Mouse (Mus musculus) embryo, embryonic 10.5 days (tissue): ENCODE measurements around the gene Ntm.

Source experiments
- DNase-seq: peaks from one replicate; pipeline ENCODE4 v3.0.0-alpha.2; 2015; ENCODE audit warnings: low spot score

Gene Ntm

GRCm38 (mm10) chr9:29657761-29658465 lies 305.0 kb downstream of the Ntm start:
- DNase-seq: no peak

DNA sequence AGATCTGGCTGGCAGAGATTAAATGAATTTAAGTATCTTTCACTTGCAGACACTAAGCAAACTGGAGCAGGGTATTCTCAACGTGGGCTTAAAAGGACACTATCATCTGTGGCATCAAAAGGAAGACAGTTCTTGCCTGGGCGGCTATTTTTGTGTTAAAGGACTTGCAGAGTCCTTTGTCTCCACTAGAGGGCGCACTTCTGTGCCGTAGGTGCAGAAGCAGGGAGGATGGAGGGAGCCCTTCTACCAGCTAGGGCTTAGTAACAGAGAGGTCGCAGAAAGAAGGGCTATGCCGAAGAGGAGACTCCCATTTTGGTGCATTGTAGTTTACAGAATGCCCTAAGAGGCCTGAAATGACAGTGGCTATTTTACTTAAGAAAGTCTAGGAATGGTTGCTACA lies 308.1 kb downstream of the Ntm start:
- DNase-seq: peak; percentile 69

GRCm38 (mm10) chr9:29653678-29654235 lies 309.2 kb downstream of the Ntm start:
- DNase-seq: no peak

GRCm38 (mm10) chr9:29652854-29653253 lies 310.1 kb downstream of the Ntm start:
- no peak for DNase-seq

DNA sequence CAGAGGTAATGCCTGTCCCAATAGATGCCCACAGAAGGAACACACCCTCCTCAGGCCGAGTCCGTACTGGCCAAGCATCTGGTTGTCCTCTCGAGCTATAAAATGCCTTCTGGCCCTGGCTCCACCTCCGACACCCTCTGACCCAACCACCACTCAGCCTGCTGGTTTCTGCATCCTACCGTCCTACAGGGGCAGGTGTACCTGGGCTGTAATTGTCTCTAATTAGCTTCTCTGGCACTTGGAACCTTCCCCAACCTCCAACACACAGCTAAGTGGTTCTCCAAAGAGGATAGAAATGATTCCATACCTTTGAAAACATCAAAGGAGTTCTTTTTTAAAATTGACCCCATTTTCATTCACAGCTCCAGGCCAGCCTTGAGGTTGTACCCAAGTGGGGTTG lies 311.1 kb downstream of the Ntm start:
- DNase-seq: no peak

DNA sequence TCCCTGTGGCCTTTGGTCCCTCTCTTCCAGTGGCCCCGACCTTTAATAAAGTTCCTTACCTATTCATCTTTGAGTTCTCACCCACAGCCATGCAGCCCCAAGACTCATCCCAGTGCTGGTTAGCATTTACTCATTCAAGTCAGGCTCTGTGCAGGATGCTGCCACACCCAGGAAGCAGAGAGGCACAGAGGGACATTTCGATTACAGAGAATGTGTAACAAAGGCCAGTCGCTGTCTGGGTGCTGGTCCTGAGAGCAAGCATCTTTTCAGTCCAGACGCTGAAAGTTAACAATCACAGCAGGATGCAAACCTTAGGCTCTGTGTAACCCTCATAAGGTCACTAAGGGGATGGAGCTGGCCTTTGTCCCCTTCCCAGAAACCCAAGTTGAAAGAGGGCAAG lies 311.7 kb downstream of the Ntm start:
- DNase-seq: no peak

DNA sequence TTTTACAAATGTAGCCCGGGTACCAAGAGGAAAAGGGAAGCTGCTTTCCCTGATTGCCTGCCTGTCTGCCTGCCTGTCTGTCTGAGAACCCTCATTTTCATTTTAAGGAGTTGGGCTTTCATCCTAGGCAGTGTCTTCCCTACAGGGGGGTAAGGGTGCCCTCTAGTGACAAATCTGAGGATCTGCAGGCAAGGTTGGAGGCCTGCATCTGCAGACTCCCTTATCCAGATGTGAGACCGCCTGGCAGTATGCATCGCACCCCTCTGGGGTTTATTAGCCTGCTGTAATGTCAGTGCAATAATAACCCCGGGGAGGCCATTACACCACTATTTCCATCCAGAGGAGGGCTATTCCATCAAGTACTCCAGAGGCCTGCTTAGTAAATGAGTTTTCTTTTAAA lies 312.3 kb downstream of the Ntm start:
- DNase-seq: peak; percentile 86

DNA sequence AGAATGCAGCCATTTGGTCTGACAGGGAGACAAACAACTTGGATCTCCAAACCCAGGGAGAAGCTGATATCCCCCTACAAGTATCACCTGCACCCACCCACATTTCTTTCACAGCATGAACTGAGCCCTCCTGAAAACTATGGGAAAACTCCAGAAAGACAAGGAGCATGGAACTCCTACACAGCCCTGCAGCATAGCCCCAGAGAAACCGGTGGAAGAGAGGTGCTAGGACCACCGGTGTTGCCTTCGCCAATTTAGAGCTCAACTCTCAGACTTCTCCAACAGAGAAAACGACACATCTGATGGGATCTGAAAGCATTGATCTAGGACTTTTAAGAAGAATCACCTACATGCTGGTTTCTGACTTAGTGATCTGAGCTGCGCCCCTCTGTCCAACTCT lies 312.7 kb downstream of the Ntm start:
- DNase-seq: no peak

GRCm38 (mm10) chr9:29648256-29648655 lies 314.7 kb downstream of the Ntm start:
- no peak for DNase-seq

DNA sequence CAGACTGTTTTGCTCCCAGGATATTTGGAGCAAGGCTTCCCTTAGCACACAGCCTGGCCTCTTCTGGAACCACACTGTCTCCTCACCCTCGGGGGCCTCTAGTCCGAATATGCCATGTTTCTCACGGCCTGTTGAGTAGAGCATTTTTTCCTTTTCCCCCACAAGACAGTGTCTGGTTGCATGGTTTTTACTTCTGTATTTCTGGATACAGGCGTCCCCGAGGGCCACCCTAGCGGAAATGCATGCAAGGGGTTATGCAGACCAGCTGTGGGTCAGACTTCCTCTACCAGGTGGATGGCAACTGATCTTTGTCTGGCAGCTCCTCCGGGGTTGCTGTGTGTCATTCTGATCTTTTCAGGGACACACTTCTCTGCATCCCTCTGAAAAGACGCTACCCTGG lies 315.2 kb downstream of the Ntm start:
- DNase-seq: no peak

DNA sequence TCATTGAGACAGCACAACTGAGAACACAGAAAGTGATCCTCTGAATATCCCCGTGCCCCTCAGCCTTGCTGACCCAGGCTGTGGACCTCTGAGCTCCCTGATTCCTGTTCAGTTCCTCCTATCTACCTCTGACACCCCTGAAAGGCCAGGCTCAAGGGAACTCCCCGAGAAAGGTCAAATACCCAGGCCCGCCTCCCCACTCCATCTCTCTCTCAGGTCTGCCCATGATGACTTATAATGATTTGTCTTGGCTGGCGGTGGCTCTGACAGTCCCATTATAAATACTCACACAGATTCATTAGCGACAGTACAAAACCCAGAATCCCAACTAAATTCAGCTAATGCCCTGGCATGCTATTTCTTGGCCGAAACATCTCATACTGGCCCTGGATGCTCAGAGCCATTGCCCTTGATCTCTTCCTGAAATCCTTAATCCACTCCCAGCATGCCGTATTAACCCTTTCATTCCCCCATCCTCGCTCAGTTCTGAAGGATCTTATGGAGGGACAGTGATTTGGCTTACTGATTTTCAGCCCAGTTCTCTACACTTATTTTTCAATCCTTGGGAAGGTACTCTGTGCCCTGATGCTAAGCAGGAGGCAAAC lies 317.0 kb downstream of the Ntm start:
- DNase-seq: peak; percentile 23

- DNase-seq: peak; percentile 87
These were observed 319.8 kb downstream of the Ntm start for GRCm38 (mm10) chr9:29642997-29643657.

- no peak for DNase-seq
These were observed 325.6 kb downstream of the Ntm start for GRCm38 (mm10) chr9:29637335-29637734.

- DNase-seq: no peak
These were observed 345.8 kb downstream of the Ntm start for GRCm38 (mm10) chr9:29617181-29617580.

DNA sequence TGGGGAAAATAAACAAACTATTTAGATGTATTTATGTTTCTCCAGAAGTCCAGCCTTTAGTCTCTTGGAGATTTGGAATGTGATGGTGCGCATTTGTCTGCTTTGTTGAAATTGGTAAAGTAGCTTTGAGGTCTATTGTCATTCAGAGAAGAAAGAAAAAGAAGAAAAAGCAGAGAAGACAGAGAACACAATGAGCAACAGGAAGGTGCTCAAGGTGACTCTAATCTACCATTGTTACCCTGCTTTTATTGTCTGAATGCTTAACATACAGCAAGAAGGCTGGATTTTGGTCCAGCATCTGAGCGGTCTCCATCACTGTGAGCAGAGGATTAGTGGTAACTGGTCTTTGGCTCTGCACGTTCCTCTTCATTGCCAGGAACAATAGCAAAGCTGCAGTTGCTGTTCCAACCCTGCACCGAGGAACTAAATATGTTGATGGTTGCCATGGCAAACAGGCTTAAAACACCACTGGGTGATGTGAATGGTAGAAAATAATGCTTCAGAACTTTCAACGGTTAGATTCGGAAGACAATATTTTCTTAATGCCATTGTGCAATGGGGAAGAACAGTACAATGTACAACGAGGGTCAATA lies 350.8 kb downstream of the Ntm start:
- DNase-seq: no peak

DNA sequence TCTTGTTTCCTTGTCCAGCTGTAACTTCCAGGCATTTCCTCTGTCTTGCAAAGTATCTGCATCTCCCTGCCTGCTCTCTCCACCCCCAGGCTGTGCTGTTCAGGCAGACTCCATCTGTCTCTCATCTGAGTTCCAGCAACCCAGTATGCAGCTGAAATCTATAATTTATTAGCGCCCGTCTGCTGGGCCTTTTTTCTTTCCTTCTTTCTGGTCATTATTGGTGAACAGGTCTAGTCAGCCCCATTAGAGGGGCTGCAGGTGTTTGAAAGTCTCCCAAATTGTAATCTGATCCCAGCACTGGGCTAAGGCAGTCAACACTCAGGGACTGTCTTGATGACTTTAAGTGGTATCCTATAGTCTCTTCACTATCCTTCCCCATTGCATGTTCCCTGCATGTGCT lies 352.1 kb downstream of the Ntm start:
- DNase-seq: peak; percentile 17

GRCm38 (mm10) chr9:29597665-29598064 lies 365.3 kb downstream of the Ntm start:
- DNase-seq: no peak

DNA sequence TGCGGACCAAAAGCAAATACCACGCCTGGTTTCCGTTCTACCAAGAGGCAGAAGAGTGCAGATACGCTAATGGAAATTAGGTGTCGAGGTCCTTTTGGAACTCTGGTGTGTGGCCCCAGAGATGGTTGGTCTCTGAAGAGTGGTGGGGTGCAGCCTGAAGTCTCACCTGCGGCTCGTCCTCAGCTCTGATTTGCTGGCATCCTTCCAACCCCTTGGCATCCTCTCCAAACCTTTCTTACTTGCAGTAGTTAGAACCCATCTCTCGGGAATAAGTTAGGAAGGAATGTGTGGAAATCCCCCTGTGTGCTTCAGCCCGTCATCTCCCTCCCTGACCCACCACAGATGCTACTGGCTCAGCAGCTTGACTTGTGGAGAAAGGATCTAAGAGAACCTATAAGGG lies 367.6 kb downstream of the Ntm start:
- no peak for DNase-seq

DNA sequence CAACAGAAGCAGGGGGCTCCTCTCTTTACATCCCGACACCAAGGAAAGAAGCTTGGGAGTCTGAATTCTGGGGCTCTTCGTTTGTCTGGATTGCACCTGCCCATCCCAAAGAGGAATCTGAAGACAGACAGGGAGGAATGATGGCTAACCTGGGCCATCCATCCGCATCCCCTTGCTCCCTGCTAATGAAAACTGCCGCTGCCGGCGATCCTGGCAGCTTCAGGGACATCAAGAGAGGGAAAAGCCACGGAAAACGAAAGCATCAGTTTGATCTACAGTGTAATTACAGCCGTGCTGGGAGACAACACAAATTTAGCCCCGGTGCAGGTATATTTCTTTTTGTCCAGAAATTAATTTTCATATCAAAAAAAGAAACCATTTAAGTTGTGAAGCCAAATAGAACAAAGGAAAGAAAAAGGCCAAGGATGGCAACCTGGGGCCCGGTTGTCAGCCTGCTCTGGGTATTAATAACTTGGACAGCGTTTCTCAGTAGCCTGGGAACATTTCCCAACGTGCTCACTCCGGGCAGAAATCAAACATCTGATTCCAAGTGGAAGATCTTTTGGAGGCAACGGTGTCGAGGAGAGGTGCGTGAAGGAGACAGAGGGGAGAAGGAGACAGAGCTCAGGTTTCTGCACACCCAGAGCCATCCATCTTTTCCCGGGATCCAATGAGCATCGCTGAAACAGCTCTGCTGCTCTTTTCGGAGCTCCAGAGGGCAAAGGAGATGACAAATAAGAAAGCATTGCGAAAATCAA lies 368.2 kb downstream of the Ntm start:
- DNase-seq: no peak

DNA sequence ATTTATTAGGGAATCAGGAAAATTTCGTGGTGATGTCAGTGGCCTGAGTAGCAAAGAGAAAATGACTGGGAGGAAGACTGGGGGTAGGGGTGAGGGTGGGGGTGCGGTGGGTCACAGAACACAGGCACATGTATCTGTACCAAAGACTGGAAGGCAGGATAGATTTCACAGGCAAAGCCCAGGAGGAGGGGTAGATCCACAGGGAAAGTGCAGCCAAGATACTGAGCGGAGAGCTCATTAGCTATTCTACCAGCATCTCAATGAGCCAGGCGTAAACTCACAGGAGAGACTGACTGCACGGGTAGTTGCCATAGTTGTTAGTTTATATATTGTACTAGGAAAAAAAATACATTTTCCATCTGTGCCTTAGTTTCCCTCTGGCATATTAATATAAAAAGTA lies 375.6 kb downstream of the Ntm start:
- no peak for DNase-seq

- no peak for DNase-seq
These were observed 376.6 kb downstream of the Ntm start for GRCm38 (mm10) chr9:29586381-29586770.

DNA sequence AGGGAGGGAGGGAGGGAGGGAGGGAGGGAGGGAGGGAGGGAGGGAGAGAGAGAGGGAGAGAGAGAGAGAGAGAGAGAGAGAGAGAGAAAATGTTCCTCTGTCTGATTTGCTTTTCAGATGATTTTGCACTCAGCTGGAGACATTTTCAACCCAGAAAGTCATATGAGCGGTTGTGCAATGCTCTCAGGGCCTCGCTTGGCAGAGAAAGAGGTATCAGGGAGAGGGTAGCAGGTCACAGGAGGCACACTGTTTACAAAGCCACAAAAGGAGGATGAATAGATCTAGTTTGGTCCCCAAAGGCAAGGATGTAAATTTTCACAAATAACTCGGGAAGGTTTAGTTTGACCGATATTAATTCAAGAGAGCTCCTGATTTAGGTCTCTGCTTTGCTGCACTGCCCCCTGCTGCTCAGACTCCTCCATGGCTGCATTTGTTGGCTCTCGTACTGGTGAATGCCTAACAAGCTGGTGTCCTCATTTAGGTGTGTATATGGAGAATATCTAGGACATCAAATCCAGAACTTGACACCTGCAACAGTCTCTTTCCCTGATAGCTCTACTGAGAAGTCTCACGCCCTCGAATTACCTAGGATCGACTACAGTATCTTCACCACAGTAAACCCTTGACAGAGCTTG lies 377.1 kb downstream of the Ntm start:
- peak; percentile 75 for DNase-seq
